Mouse (Mus musculus): ENCODE measurements around the gene Cnot2. TPM values are rescaled to one million over a fixed set of nuclear protein-coding genes. Genes with fewer than 3 reads are reported as not detected.
"Not testable (repeated sequence)": the region's sequence is repeated elsewhere in the genome, so short reads cannot be mapped to it uniquely, and the experiment has no call there.

Gene Cnot2
- polyA plus RNA-seq, 1 experiment from 2014 or later = 128 TPM

DNA sequence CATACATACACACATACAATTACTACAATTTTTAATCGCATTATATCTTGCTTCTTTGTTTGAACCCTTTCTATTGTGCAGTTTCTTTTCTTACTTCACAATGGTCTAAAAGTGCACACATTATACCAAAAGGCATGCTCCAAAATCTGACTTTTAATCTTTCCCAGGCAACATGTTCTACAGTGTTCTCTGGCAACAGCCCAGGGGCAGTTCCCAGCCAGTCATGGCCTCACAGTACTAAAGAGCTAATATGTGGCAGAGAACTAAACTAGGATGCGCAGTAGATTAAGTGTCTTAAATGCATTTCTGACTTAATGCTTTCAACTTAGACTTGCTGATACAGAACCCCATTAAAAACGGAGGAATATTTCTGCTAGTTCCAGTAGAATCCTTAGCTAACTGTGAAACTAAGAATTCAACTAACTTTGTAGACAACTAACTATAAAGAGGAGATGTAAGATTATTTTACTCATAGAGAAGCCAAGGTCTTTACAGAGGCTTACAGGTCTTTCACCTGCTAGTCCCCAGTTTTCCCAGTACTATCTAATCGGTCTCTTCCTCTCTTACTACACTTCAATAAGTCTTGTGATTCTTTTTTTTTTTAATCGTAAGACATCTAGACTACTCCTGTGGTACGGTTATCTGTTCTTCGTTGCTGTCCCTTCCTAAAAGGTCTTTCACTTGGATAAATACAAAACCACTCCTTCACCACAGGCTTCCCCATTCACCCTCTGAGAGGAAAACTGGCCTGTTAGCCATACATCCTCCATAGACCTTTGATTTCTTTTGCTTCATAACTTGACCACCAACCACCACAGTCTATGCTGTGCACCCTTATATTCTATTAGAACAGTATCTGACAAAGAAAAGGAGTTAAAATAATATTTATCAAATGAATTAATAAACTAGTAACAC lies 13.6 kb downstream of the Cnot2 start:
- 89% methylated on average over 7 of the region's 7 CpGs for WGBS
- ATAC-seq (replicated peaks; ENCODE audit: low FRiP score) = no peak

DNA sequence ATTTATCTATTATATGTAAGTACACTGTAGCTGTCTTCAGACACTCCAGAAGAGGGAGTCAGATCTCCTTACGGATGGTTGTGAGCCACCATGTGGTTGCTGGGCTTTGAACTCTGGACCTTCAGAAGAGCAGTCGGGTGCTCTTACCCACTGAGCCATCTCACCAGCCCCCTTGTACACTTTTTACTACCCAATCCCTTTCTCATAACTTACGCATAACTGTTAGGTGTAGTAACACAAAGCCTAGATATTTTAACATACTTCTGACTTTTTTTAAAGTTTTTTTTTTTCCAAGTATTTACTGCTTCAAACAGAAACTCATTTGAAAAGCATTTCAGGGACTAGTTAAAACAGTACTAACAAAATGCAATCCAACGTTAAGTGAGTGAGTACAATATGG lies 14.8 kb downstream of the Cnot2 start:
- H3K27me3 ChIP-seq (ENCODE audit: control insufficient read depth, insufficient read depth, low read length); H3K36me3 ChIP-seq (ENCODE audit: control insufficient read depth, insufficient read depth, low read length); DNase-seq (ENCODE audit: low spot score); H3K9me3 ChIP-seq (ENCODE audit: control insufficient read depth, low read length); H3K4me2 ChIP-seq (ENCODE audit: low read depth, low read length, severe bottlenecking); H3K9ac ChIP-seq (ENCODE audit: low read length); H3K4me1 ChIP-seq (replicated peaks; ENCODE audit: control insufficient read depth, insufficient read depth, low read length); ATAC-seq (replicated peaks; ENCODE audit: low FRiP score); H3K4me3 ChIP-seq (ENCODE audit: low read depth, low read length); H3K27ac ChIP-seq (ENCODE audit: low read depth, low read length): not testable (repeated sequence)
- 88% methylated on average over 4 of the region's 4 CpGs for WGBS

More for the DNA sequence above, 13.6 kb downstream of the Cnot2 start:
- Histone ChIP-seq H3K27me3 (ENCODE audit: control insufficient read depth, insufficient read depth, low read length) (no peaks in the 10 kb centered on the region), H3K4me3 (ENCODE audit: low read depth, low read length) (no peak overlapping the region), H3K9ac (ENCODE audit: low read length) (no peak overlapping the region), H3K4me1 (replicated peaks; ENCODE audit: control insufficient read depth, insufficient read depth, low read length) (no peaks in the 10 kb centered on the region), H3K9me3 (ENCODE audit: control insufficient read depth, low read length) (no peaks in the 10 kb centered on the region), H3K4me2 (ENCODE audit: low read depth, low read length, severe bottlenecking) (no peak overlapping the region), H3K27ac (ENCODE audit: low read depth, low read length) (no peak overlapping the region), H3K36me3 (ENCODE audit: control insufficient read depth, insufficient read depth, low read length) (no peaks in the 10 kb centered on the region)
- no peak for DNase-seq (ENCODE audit: low spot score)

DNA sequence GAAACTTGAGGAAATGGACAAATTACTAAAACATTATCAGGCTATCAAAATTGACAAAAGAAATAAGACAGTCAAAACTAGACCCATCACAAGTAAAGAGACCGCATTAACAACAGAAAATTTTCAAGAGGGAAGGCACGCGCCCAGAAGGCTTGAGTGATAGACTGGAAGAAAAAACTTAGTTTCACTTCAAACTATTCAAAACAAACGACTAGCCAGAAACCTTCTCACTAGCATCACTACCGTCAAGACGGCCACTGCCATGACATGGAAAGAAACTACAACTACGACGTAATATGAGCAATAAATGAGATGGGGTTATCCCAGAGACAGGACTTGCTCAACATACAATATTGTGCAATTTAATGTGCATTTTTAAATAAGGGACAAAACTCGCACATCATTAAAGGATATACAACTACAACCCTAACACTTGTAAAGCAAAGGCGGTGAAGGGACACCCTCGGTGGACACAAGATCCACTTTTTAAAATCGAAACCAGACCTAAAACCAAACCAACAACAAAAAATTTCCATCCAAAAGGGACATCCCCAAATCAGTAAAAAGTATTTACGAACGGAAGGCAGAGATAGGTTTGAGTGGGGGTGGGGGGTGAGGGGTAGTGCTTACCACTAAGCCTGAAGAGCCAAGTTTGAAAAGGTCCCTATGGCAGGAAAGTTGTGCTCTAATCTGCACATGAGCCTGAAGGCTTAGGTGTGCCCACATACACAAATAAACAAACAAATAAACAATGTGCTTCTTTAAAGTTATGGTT lies 16.3 kb downstream of the Cnot2 start:
- H3K36me3 ChIP-seq (ENCODE audit: control insufficient read depth, insufficient read depth, low read length) = no peaks in the 10 kb centered on the region
- WGBS = 92% methylated on average over 14 of the region's 14 CpGs

DNA sequence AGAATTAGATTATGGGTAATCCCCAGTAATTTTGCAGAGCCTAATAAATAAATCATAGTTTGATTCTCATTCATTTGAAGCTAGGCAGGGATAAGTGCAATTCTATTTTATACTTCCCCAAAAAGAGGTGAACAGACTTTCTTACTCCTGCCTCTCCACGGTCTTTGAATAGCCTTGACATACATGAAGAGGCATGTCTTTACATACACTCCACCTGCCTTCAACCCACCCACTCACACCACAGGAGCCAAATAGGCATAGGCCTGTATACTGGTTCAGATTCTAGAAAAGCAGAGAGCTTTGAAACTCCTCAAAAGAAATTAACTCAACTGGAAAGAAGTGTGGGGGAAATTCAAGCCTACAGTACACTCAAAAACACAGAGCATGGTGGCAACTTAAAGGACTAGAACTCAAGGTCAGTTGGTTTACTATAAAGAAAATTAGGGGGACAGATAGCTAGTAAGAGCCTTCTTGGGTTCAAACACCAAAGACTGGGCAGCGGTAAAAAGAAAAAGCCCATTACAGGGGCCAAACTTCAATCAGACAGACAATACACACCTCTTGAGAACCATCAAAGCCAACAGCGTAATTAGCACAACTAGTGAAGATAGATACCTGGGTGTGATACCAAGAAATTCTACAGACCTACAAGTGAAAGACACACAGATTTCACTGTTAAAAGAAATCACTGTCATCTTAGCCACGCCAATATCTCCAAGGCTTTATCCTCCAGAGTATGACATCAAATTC lies 18.4 kb downstream of the Cnot2 start:
- no peaks in the 10 kb centered on the region for H3K9me3 ChIP-seq (ENCODE audit: control insufficient read depth, low read length)
- no peak overlapping the region for H3K9ac ChIP-seq (ENCODE audit: low read length)
- no peak overlapping the region for H3K4me2 ChIP-seq (ENCODE audit: low read depth, low read length, severe bottlenecking)
- no peak overlapping the region for H3K27ac ChIP-seq (ENCODE audit: low read depth, low read length)
- 0 out of 2 replicates have a peak, but pooled peaks cover 2% of the 10 kb centered on the region for H3K4me1 ChIP-seq (replicated peaks; ENCODE audit: control insufficient read depth, insufficient read depth, low read length)
- WGBS = 67% methylated on average over 4 of the region's 4 CpGs
- no peak for DNase-seq (ENCODE audit: low spot score)
- no peaks in the 10 kb centered on the region for H3K36me3 ChIP-seq (ENCODE audit: control insufficient read depth, insufficient read depth, low read length)
- no peak for ATAC-seq (replicated peaks; ENCODE audit: low FRiP score)
- H3K27me3 ChIP-seq (ENCODE audit: control insufficient read depth, insufficient read depth, low read length) = no peaks in the 10 kb centered on the region
- no peak overlapping the region for H3K4me3 ChIP-seq (ENCODE audit: low read depth, low read length)

More for the DNA sequence above, 16.3 kb downstream of the Cnot2 start:
- no peak for DNase-seq (ENCODE audit: low spot score)
- Histone ChIP-seq H3K9ac (ENCODE audit: low read length) (no peak overlapping the region), H3K27ac (ENCODE audit: low read depth, low read length) (no peak overlapping the region), H3K27me3 (ENCODE audit: control insufficient read depth, insufficient read depth, low read length) (no peaks in the 10 kb centered on the region), H3K4me3 (ENCODE audit: low read depth, low read length) (no peak overlapping the region), H3K4me1 (replicated peaks; ENCODE audit: control insufficient read depth, insufficient read depth, low read length) (0 out of 2 replicates have a peak, but pooled peaks cover 2% of the 10 kb centered on the region), H3K9me3 (ENCODE audit: control insufficient read depth, low read length) (no peaks in the 10 kb centered on the region), H3K4me2 (ENCODE audit: low read depth, low read length, severe bottlenecking) (no peak overlapping the region)
- ATAC-seq (replicated peaks; ENCODE audit: low FRiP score) = no peak

DNA sequence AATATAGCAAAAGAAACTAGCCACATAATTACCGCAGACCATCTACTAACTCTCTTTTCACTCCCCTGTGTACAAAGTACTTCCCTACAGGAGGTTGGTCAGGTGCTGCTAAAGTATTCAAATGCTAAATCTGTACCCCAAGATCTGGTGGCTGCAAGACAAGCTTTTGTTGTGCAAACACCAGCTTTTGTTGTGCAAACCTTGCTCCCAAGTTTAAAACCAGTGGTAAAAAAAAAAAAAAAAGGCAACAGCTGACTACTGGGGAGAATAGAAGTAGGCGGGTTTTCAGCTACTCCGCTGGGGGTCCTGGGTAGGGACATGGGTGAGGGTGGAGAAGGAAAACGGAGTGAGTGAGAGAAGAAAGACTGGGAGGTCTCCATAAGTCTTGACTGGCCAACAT lies 19.1 kb downstream of the Cnot2 start:
- Histone ChIP-seq H3K4me1 (replicated peaks; ENCODE audit: control insufficient read depth, insufficient read depth, low read length) (0 out of 2 replicates have a peak, but pooled peaks cover 2% of the 10 kb centered on the region), H3K36me3 (ENCODE audit: control insufficient read depth, insufficient read depth, low read length) (no peaks in the 10 kb centered on the region), H3K4me3 (ENCODE audit: low read depth, low read length) (no peak overlapping the region), H3K4me2 (ENCODE audit: low read depth, low read length, severe bottlenecking) (no peak overlapping the region), H3K27ac (ENCODE audit: low read depth, low read length) (no peak overlapping the region), H3K9ac (ENCODE audit: low read length) (no peak overlapping the region), H3K9me3 (ENCODE audit: control insufficient read depth, low read length) (peaks cover 2% of the 10 kb centered on the region), H3K27me3 (ENCODE audit: control insufficient read depth, insufficient read depth, low read length) (no peaks in the 10 kb centered on the region)
- no peak for ATAC-seq (replicated peaks; ENCODE audit: low FRiP score)
- 22% methylated on average over 4 of the region's 4 CpGs for WGBS
- DNase-seq (ENCODE audit: low spot score) = no peak

DNA sequence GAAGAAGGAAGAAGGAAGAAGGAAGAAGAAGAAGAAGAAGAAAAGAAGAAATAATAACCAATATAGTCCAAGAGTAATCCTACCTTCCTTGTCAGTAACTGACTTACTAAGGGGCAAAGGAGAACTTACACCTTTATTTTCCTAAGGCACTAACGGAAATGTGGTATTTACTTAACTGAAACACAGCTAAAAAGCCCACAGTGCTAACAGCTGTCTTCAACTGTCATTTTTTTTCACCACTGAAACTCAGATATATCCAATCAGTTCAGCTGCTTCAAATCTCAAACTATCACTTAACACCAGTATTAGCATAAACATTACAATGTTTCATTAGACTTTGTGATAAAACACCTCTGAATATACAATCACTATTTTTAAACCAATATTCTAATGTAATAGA lies 22.1 kb downstream of the Cnot2 start:
- Histone ChIP-seq H3K36me3 (ENCODE audit: control insufficient read depth, insufficient read depth, low read length) (no peaks in the 10 kb centered on the region), H3K4me3 (ENCODE audit: low read depth, low read length) (no peak overlapping the region), H3K27ac (ENCODE audit: low read depth, low read length) (no peak overlapping the region), H3K9ac (ENCODE audit: low read length) (no peak overlapping the region), H3K4me2 (ENCODE audit: low read depth, low read length, severe bottlenecking) (no peak overlapping the region), H3K9me3 (ENCODE audit: control insufficient read depth, low read length) (peaks cover 8% of the 10 kb centered on the region), H3K4me1 (replicated peaks; ENCODE audit: control insufficient read depth, insufficient read depth, low read length) (0 out of 2 replicates have a peak, but pooled peaks cover 2% of the 10 kb centered on the region), H3K27me3 (ENCODE audit: control insufficient read depth, insufficient read depth, low read length) (no peaks in the 10 kb centered on the region)
- ATAC-seq (replicated peaks; ENCODE audit: low FRiP score) (no peak), DNase-seq (ENCODE audit: low spot score) (no peak)
- 89% methylated on average over 1 of the region's 1 CpGs for WGBS

DNA sequence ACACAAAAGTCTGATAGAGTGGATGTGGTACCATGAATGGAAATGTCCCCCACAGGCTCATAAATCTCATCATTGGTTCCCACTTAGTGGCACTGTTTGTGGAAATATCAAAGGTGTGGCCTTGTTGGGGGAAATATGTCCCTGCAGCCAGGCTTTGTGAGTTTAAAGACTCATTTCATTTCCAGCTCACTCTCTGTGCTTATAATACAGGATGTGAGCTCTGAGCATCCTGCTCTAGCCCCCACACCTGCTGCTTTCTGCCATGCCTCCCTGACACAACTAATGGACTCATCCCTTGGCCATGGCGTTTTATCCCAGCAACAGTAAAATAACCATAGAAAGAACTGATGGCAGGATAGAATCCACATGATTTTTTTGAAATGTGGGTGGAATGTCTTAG lies 24.1 kb downstream of the Cnot2 start:
- Histone ChIP-seq H3K9me3 (ENCODE audit: control insufficient read depth, low read length) (peaks cover 8% of the 10 kb centered on the region), H3K4me2 (ENCODE audit: low read depth, low read length, severe bottlenecking) (no peak overlapping the region), H3K4me3 (ENCODE audit: low read depth, low read length) (no peak overlapping the region), H3K9ac (ENCODE audit: low read length) (no peak overlapping the region), H3K4me1 (replicated peaks; ENCODE audit: control insufficient read depth, insufficient read depth, low read length) (no peaks in the 10 kb centered on the region), H3K27me3 (ENCODE audit: control insufficient read depth, insufficient read depth, low read length) (no peaks in the 10 kb centered on the region), H3K36me3 (ENCODE audit: control insufficient read depth, insufficient read depth, low read length) (no peaks in the 10 kb centered on the region), H3K27ac (ENCODE audit: low read depth, low read length) (no peak overlapping the region)
- no peak for ATAC-seq (replicated peaks; ENCODE audit: low FRiP score)
- DNase-seq (ENCODE audit: low spot score) = no peak
- 88% methylated on average over 1 of the region's 1 CpGs for whole genome bisulfite sequencing

DNA sequence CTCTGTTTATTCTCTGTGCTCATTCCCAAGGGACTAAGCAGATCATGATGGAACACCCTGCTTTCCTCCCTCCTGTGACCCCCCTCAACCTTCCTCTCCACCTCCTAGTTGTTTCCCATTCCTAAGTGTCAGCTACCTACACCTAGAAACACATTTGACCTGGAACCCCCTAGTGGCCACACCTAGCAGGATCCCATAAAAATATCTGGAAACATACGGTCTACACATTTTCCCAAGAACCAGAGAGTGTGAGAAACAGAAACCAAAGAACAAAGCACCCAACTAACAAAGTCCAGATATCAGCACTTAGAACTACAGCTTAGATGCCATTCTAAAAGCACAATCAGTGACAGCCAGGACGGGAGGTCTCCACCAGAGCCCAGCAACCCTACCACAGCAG lies 26.9 kb downstream of the Cnot2 start:
- DNase-seq (ENCODE audit: low spot score) = no peak
- H3K27me3 ChIP-seq (ENCODE audit: control insufficient read depth, insufficient read depth, low read length) = no peaks in the 10 kb centered on the region
- no peak overlapping the region for H3K9ac ChIP-seq (ENCODE audit: low read length)
- H3K4me1 ChIP-seq (replicated peaks; ENCODE audit: control insufficient read depth, insufficient read depth, low read length) = no peaks in the 10 kb centered on the region
- peaks cover 8% of the 10 kb centered on the region for H3K9me3 ChIP-seq (ENCODE audit: control insufficient read depth, low read length)
- H3K36me3 ChIP-seq (ENCODE audit: control insufficient read depth, insufficient read depth, low read length) = no peaks in the 10 kb centered on the region
- H3K4me3 ChIP-seq (ENCODE audit: low read depth, low read length) = no peak overlapping the region
- WGBS = 76% methylated on average over 2 of the region's 2 CpGs
- no peak overlapping the region for H3K27ac ChIP-seq (ENCODE audit: low read depth, low read length)
- no peak overlapping the region for H3K4me2 ChIP-seq (ENCODE audit: low read depth, low read length, severe bottlenecking)
- ATAC-seq (replicated peaks; ENCODE audit: low FRiP score) = no peak
